Mouse (Mus musculus) MEL (cell line): ENCODE data around the gene Ksr1.

Experiments
- BHLHE40 ChIP-seq: IDR thresholded peaks from 2 replicates; pipeline ENCODE4 v1.6.1; 2012; ENCODE audit warnings: low read depth, mild to moderate bottlenecking, inconsistent platforms, low read length, improper control_type of control experiment, borderline replicate concordance
- CHD1 ChIP-seq: IDR thresholded peaks from 2 replicates; pipeline ENCODE4 v1.6.1; 2012; ENCODE audit warnings: low read depth, mild to moderate bottlenecking, inconsistent platforms, low read length, improper control_type of control experiment
- CTCF ChIP-seq, 3 experiments: IDR thresholded peaks in 2 of 3; conservative IDR thresholded peaks in 1 of 3; 2 replicates each; pipeline ENCODE4 v1.5.1; 2011 to 2012; ENCODE audit warnings: low read length in 3 of 3, low read depth in 2 of 3, mild to moderate bottlenecking in 2 of 3, improper control_type of control experiment in 1 of 3, inconsistent platforms in 1 of 3, mixed read lengths in 1 of 3, moderate library complexity in 1 of 3; ENCODE audit not compliant: control insufficient read depth in 1 of 3, insufficient read depth in 1 of 3, poor library complexity in 1 of 3, severe bottlenecking in 1 of 3
- EP300 ChIP-seq, 2 experiments: IDR thresholded peaks; 2 replicates each; pipeline ENCODE4 v1.6.1; 2011; ENCODE audit warnings: improper control_type of control experiment in 2 of 2, low read length in 2 of 2, low read depth in 1 of 2, mild to moderate bottlenecking in 1 of 2
- ETS1 ChIP-seq: IDR thresholded peaks from 2 replicates; pipeline ENCODE4 v1.6.1; 2012; ENCODE audit warnings: low read depth, mild to moderate bottlenecking, inconsistent platforms, low read length, improper control_type of control experiment, moderate library complexity
- GABPA ChIP-seq: IDR thresholded peaks from 2 replicates; pipeline ENCODE4 v1.6.1; 2012; ENCODE audit warnings: low read depth, mild to moderate bottlenecking, inconsistent platforms, low read length, improper control_type of control experiment, moderate library complexity
- MEF2A ChIP-seq: IDR thresholded peaks from 2 replicates; pipeline ENCODE4 v1.6.1; 2014; ENCODE audit warnings: low read depth, mild to moderate bottlenecking, inconsistent platforms, low read length, improper control_type of control experiment; ENCODE audit not compliant: poor library complexity, insufficient replicate concordance, severe bottlenecking; ENCODE audit errors: extremely low read depth
- NELFE ChIP-seq: IDR thresholded peaks from 2 replicates; pipeline ENCODE4 v1.6.1; 2011; ENCODE audit warnings: low read depth, low read length, improper control_type of control experiment
- POLR2A ChIP-seq, 2 experiments: IDR thresholded peaks; 2 replicates each; pipeline ENCODE4 v1.6.1; 2011 to 2012; ENCODE audit warnings: low read length in 2 of 2, mild to moderate bottlenecking in 2 of 2, control low read depth in 1 of 2, improper control_type of control experiment in 1 of 2, low read depth in 1 of 2, moderate library complexity in 1 of 2; ENCODE audit not compliant: control insufficient read depth in 1 of 2, insufficient read depth in 1 of 2, poor library complexity in 1 of 2
- POLR2AphosphoS5 ChIP-seq: IDR thresholded peaks from 2 replicates; pipeline ENCODE4 v1.6.1; 2012; ENCODE audit warnings: low read depth, borderline replicate concordance, mild to moderate bottlenecking, inconsistent platforms, low read length, moderate library complexity, mixed read lengths

DNA sequence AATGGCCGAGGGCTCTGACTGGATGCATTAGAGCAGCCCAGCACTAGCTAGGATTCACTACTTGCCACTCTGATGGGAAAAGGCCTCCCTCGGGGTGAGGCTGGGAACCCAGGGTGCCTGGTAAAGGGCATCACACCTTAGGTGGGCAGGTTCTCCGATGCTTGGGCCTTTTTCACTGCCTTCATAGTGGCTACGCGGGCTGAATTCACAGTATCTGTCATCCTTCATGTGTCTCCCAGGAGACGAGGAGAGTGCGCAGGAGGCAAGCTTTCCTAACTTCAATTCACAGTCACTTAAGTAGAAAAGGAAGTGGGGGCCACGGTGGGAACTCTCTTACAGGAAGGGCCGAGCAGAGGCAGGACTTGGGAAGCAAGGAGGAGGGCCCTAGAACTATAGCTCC is 132.4 kb downstream of the Ksr1 start:
- TF ChIP-seq CTCF (IDR thresholded peaks at IDR 0.05 in 2 of 3, conservative IDR thresholded peaks at IDR 0.05 in 1 of 3; ENCODE audit: control insufficient read depth in 1 of 3, insufficient read depth in 1 of 3, low read depth in 2 of 3, low read length in 3 of 3, poor library complexity in 1 of 3, severe bottlenecking in 1 of 3) (no peak), POLR2AphosphoS5 (no peak), BHLHE40 (no peak), MEF2A (no peak), POLR2A (IDR thresholded peaks at IDR 0.05; ENCODE audit: control insufficient read depth in 1 of 2, insufficient read depth in 1 of 2, low read depth in 1 of 2, low read length in 2 of 2, poor library complexity in 1 of 2) (no peak), EP300 (IDR thresholded peaks at IDR 0.05; ENCODE audit: low read depth in 1 of 2, low read length in 2 of 2) (no peak), NELFE (no peak), GABPA (no peak), ETS1 (no peak), CHD1 (no peak)
